9 mouse cellular contexts compared by ENCODE assay signal in the genomic region with DNA sequence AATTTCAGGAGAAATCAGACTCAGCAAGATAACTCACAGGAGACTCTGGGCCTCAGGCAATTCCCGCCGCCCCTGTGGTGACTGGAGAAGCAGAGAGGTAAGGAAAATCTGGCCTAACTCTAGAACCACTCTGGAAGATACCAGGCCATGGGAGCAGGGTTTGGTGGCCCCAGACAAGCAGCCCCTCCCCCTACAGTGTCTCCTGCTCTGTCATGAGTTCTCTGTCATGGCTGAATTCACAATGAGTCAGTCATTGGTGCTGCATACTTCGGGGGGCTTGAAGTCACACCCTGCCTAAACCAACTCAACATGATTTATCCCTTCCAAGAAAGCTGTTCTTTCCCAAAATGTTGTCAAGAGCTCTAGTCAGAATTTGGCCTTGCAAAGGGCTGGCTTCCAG. TPM values are rescaled to one million over a fixed set of nuclear protein-coding genes. Genes with fewer than 3 reads are reported as not detected.
DNase-seq lines count a peak whose midpoint lies in the region; ATAC-seq and TF ChIP-seq lines count a peak whose summit lies in the region.
"Had no signal": no experiment of that assay in that cellular context is flagged by ENCODE, and none has a peak within 500 bp of the region (broad histone marks: within the 10 kb centered on the region; RNA-seq: fewer than 3 reads in every experiment).

No protein-coding gene starts in this region.

- ATAC-seq in hindbrain, embryonic 11.5 days (ENCODE audit: low FRiP score): no peak
- ATAC-seq in G1E (ENCODE audit: extremely low read depth, insufficient number of reproducible peaks, low FRiP score, poor library complexity, severe bottlenecking): no peak
- ATAC-seq in intestine, embryonic 16.5 days: no peak

- no peaks in the 10 kb centered on the region for H3K27me3 ChIP-seq in hindbrain, embryonic 10.5 days (ENCODE audit: insufficient read depth, poor library complexity, severe bottlenecking)
- H3K27me3 ChIP-seq in hindbrain, embryonic 11.5 days (ENCODE audit: control insufficient read depth, insufficient read depth, low read length): no peaks in the 10 kb centered on the region
- no peaks in the 10 kb centered on the region for H3K27me3 ChIP-seq in G1E (ENCODE audit: insufficient read depth, low read length)
- no peaks in the 10 kb centered on the region for H3K27me3 ChIP-seq in intestine, embryonic 16.5 days (replicated peaks; ENCODE audit: control insufficient read depth, insufficient read depth, low read length)

- peaks cover 77% of the 10 kb centered on the region for H3K4me1 ChIP-seq in hindbrain, embryonic 10.5 days (replicated peaks)
- peaks cover 4% of the 10 kb centered on the region for H3K4me1 ChIP-seq in hindbrain, embryonic 11.5 days (replicated peaks; ENCODE audit: control insufficient read depth, insufficient read depth, low read length)
- peaks cover 77% of the 10 kb centered on the region for H3K4me1 ChIP-seq in G1E (ENCODE audit: insufficient read depth, low read depth, low read length)
- H3K4me1 ChIP-seq in intestine, embryonic 16.5 days (ENCODE audit: control insufficient read depth, insufficient read depth, low read length): peaks cover 86% of the 10 kb centered on the region

- 71% methylated on average over 3 of the region's 3 CpGs for WGBS in hindbrain, embryonic 10.5 days
- 84% methylated on average over 3 of the region's 3 CpGs for WGBS in hindbrain, embryonic 11.5 days
- 38% methylated on average over 3 of the region's 3 CpGs for WGBS in intestine, embryonic 16.5 days

- H3K9ac ChIP-seq in hindbrain, embryonic 11.5 days (ENCODE audit: low read depth, low read length): no peak overlapping the region
- H3K9ac ChIP-seq in intestine, embryonic 16.5 days (ENCODE audit: low read depth, low read length): no peak overlapping the region

- H3K4me2 ChIP-seq in hindbrain, embryonic 11.5 days (replicated peaks; ENCODE audit: low read depth, low read length): no peak overlapping the region
- H3K4me2 ChIP-seq in intestine, embryonic 16.5 days (ENCODE audit: low read depth, low read length): peak overlapping the region; percentile 26

- H3K27ac ChIP-seq in hindbrain, embryonic 10.5 days: 0 out of 2 replicates have a peak overlapping the region, but pooled peaks have one; percentile 23
- H3K27ac ChIP-seq in hindbrain, embryonic 11.5 days (ENCODE audit: low read depth, low read length): no peak overlapping the region
- H3K27ac ChIP-seq in intestine, embryonic 16.5 days (ENCODE audit: low read length): peak overlapping the region; percentile 75

- H3K9me3 ChIP-seq in hindbrain, embryonic 10.5 days: no peaks in the 10 kb centered on the region
- no peaks in the 10 kb centered on the region for H3K9me3 ChIP-seq in hindbrain, embryonic 11.5 days (ENCODE audit: control insufficient read depth, low read length)
- no peaks in the 10 kb centered on the region for H3K9me3 ChIP-seq in G1E (replicated peaks)
- H3K9me3 ChIP-seq in intestine, embryonic 16.5 days (ENCODE audit: control insufficient read depth, low read length): no peaks in the 10 kb centered on the region

- H3K4me3 ChIP-seq in hindbrain, embryonic 10.5 days: no peak overlapping the region
- no peak overlapping the region for H3K4me3 ChIP-seq in hindbrain, embryonic 11.5 days (ENCODE audit: low read depth, low read length)
- H3K4me3 ChIP-seq in G1E (ENCODE audit: low read depth, low read length): 0 out of 2 replicates have a peak overlapping the region, but pooled peaks have one; percentile 20
- no peak overlapping the region for H3K4me3 ChIP-seq in intestine, embryonic 16.5 days (ENCODE audit: low read length)
- H3K4me3 ChIP-seq: erythroblast, embryonic 14.5 days had no signal

- H3K36me3 ChIP-seq in hindbrain, embryonic 10.5 days: no peaks in the 10 kb centered on the region
- no peaks in the 10 kb centered on the region for H3K36me3 ChIP-seq in hindbrain, embryonic 11.5 days (ENCODE audit: control insufficient read depth, insufficient read depth, low read length)
- H3K36me3 ChIP-seq in G1E (replicated peaks): peaks cover 89% of the 10 kb centered on the region
- H3K36me3 ChIP-seq in intestine, embryonic 16.5 days (ENCODE audit: control insufficient read depth, insufficient read depth, low read length): no peaks in the 10 kb centered on the region

- no peak for TF ChIP-seq CTCF in G1E (IDR thresholded peaks at IDR 0.05; ENCODE audit: low read depth, low read length)

- peak; percentile 73 for DNase-seq in adrenal gland, adult 2 months
- DNase-seq in adrenal gland, adult 18-20 months (ENCODE audit: low spot score in 2 of 2): no peak
- no peak for DNase-seq in hindbrain, embryonic 10.5 days (ENCODE audit: low spot score)
- no peak for DNase-seq in hindbrain, embryonic 11.5 days (ENCODE audit: low spot score)
- DNase-seq in G1E (ENCODE audit: low spot score): no peak
- no peak for DNase-seq in layer of hippocampus, adult 18-20 months (ENCODE audit: low spot score in 2 of 2)
- DNase-seq in ovary, postnatal 10 days (ENCODE audit: low spot score): no peak

RNA-seq across cellular contexts. Expression of gene Myh9, which starts 18.3 kb away (rescaled TPM):
- 100 to 1,000 TPM; 280 to 306 TPM for total RNA-seq in adrenal gland, adult 2 months (2021)
- polyA plus RNA-seq in adrenal gland, adult 2 months (2012; rRNA removed): 45.4 and 51.9 TPM in 2 replicates
- total RNA-seq in adrenal gland, adult 18-20 months (2021): 100 to 1,000 TPM; 270 to 287 TPM
- 32.7 and 38.4 TPM in 2 replicates for polyA plus RNA-seq in hindbrain, embryonic 10.5 days (2016; fragmentation: Nextera tagmentation; extraction: Ambion mirVana)
- 20.7 and 29.8 TPM in 2 replicates for polyA plus RNA-seq in hindbrain, embryonic 11.5 days (2014; fragmentation: Nextera tagmentation; extraction: Ambion mirVana)
- total RNA-seq in G1E (2014; fragmentation: Nextera tagmentation) (151 and 171 TPM in 2 replicates), G1E (2017) (94.4 and 132 TPM in 2 replicates)
- 197 and 198 TPM in 2 replicates for polyA plus RNA-seq in G1E (2012)
- polyA plus RNA-seq in intestine, embryonic 16.5 days (2015; fragmentation: Nextera tagmentation; extraction: Ambion mirVana): 39.1 and 43.8 TPM in 2 replicates
- total RNA-seq in layer of hippocampus, adult 18-20 months (2021): 10 to 100 TPM; 86.7 to 88.3 TPM
